Mouse (Mus musculus) embryonic fibroblast, embryonic 13.5 days (primary cell): ENCODE measurements around the gene Olfr1411.

Experiments used
- CTCF ChIP-seq: IDR thresholded peaks from 2 replicates; pipeline ENCODE4 v1.5.1; 2011; ENCODE audit warnings: mild to moderate bottlenecking, control low read depth, low read length, moderate library complexity, borderline replicate concordance; ENCODE audit not compliant: insufficient read depth
- POLR2A ChIP-seq: IDR thresholded peaks from 2 replicates; pipeline ENCODE4 v1.6.1; 2011; ENCODE audit warnings: low read depth, mild to moderate bottlenecking, control low read depth, low read length, moderate library complexity

DNA sequence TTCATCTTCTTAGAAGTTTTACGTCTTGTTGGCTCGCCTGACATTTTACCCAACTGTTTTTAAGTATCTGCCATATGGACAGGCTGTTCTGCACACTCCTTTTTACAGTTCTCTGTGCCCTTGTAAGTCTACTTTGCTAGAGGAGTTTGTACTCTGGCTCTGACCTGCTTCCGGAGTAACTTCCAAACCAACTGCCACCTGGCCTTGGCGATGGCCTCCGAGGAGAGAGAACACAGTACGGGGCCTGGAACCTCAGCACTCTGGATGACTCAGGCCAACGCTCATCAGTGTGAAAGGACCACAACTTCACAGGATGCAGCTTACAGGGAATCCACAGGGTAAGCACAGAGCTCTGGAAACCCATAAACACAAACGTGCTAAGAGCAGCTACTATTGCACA is 39.5 kb downstream of the Olfr1411 start:
- TF ChIP-seq POLR2A = no peak
- TF ChIP-seq CTCF = no peak
